Mouse (Mus musculus): Measurements from ENCODE around the gene Nup160.

The Nup160 gene

DNA sequence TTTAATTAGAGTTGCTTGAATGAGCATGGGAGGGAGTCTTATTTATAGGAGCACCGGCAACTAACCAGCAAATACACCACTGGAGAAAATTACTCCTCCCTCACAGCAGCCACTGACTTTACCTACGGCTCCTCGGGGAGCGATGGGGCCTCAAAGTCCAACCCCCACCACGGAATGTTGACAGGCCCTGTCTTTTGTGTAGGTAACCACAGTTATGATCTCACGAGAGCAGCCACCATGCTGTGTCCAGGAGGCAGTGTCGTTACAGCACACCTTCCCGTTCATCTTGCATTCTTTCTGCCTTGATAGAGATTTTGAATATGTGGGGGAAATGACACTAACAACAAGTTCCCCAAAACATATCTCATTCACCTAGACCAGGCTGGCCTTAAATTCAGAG is at the start of gene Nup160:
Gene Nup160, plus strand, starts transcription at position 209 of the 400 bp plus-strand sequence.
- no peak for DNase-seq

- no peak for DNase-seq
Observed at GRCm38 (mm10) chr2:90628261-90628660, 48.8 kb upstream of the Nup160 start.

GRCm38 (mm10) chr2:90629552-90629951 is 47.5 kb upstream of the Nup160 start:
- DNase-seq, result no peak

DNA sequence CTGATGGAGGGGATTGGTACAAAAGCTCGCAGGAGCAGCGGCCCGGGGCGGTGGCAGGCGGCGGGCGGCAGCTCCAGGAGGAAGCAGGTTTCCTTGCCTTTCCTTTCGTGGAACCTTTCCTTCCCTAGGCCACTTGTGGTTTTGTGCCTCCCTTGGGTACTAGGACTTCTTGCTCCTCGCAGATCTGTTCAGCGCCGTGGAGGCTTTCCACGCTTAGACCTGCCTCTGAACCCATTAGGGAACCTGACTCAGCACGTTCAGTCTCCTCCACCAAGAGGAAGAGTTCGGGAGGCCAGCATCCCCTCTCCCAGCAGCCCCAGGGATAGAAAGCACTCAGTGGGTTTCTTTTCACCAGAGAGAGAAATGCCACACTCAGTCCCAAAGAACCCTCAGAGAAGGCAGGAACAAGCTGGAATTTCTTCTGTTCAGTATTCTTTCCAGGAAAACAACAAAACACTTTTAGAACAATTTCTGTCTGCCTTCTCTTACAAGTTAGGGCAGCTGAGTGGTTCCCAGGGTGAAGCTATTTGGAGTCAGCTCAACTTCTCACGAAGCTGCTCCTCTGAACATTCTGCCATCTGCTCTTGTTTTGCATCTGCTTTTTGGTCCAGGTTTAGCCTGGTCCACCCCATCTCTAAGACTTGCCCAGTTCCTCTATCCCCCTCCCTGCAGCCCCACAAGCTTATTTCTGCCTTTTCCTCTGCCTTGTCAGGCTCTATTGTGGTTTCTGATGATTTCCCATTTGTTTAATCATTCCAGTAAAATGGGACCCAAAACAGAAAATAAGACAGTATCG is 44.9 kb upstream of the Nup160 start:
- no peak for DNase-seq

- no peak for DNase-seq
Observed at GRCm38 (mm10) chr2:90634671-90635070, 42.3 kb upstream of the Nup160 start.

- DNase-seq, result no peak
Observed at GRCm38 (mm10) chr2:90635085-90635723, 41.8 kb upstream of the Nup160 start.

DNA sequence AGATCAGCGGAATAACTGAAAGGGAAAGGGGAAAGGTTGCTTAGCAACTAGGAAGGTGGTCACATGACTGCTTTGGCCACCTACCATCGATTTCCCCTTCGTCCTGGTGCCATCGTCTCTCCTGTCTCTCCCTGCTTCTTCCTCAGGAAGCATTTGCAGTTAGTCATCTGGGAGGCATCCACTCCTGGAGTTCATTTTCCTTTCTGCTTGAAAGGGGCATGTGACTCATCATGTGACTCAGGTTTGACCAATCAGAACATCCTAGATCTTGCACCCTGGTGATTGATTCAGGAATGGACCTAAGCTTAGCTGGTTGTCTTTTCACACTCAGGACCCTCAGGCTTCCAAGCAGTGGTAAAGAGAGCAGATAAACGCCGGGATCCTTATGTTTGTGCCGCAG is 40.2 kb upstream of the Nup160 start:
- DNase-seq, result no peak

GRCm38 (mm10) chr2:90638986-90639746 is 37.8 kb upstream of the Nup160 start:
- DNase-seq, result no peak

DNA sequence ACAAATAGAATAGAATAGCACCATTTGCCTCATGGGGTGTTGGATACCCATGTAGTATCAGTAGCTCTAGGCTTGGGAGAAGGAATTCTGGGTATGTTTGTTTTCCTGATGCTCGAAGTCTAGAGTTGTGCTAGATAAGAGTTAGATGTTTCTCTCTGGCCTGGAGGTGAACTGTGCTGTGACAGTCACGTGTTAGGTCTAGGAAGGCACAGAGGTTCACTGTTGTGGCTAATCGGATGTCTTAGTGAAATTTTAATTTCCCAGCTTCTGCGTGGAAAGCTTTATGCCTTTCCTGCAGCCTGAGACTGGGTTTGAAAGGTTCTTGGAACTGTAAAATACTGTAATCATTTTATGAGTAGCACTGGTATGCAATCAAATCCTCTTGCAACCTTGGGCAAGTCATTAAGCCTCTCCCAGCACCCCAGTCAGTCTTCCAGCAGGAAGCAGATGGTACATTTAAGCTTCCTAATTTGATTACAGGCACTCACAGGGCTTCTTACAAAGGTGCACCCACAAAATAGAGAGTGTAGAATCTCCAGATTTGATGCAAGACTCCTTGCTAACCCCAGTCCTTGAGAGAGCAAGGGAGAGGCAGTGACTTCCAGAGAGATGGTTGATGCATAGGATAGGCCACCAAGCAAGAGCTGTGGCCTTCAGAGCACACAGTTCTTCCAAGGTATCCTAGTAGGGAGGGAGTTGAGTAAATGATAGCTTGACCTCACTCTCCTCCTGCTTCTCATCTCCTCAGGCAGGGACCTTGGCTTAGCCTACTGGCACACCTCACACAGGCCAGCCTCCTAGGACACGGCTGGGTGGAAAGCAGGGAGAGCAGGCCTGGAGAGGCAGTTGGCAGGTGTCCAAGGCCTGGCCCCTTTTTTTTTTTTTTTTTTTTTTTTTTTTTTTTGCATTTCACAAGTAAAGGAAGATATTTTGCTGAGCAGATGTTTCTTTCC is 37.0 kb upstream of the Nup160 start:
- DNase-seq, result no peak

GRCm38 (mm10) chr2:90641007-90641709 is 35.9 kb upstream of the Nup160 start:
- no peak for DNase-seq

- DNase-seq, result no peak
Observed at GRCm38 (mm10) chr2:90641710-90642039, 35.3 kb upstream of the Nup160 start.

- no peak for DNase-seq
Observed at GRCm38 (mm10) chr2:90647084-90647483, 29.9 kb upstream of the Nup160 start.

- DNase-seq, result no peak
Observed at GRCm38 (mm10) chr2:90649405-90649804, 27.6 kb upstream of the Nup160 start.

DNA sequence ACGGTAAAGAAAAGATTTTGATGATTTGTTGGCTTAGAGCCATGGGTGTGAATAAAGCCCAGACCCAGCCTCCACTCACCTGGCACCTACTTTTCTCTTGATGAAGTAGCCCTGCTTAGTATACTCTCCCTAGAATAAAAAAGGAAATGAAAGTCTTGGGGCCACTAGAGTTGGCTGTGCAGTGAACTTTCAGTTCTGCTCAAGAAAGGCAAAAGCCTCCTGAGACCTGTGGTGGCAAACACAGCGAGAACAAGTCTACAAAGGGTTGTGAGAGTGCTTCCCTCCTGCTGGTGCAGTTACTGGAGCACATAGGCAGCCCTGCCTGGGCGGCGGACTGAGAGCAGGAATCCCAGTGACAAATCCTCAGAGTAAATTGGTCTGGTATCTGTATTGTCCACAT is 27.1 kb upstream of the Nup160 start:
- DNase-seq, result no peak

GRCm38 (mm10) chr2:90652101-90652500 is 24.9 kb upstream of the Nup160 start:
- DNase-seq, result no peak

DNA sequence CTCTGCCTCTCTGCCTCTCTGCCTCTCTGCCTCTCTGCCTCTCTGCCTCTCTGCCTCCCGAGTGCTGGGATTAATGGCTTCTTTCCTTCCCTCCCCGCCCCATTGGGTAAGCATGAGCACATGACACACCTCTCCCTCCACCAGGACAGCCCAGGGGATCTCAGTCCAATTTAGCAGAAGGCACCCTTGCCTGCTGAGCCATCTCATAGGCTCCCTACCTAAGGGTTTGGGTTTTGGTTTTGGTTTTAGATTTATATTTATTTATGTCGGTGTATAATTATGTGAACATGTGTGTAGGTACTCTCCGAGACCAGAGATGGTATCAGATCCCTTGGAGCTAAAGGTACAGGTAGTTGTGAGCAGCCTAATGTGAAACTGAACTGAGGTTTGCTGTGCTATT is 24.0 kb upstream of the Nup160 start:
- DNase-seq, result no peak

DNA sequence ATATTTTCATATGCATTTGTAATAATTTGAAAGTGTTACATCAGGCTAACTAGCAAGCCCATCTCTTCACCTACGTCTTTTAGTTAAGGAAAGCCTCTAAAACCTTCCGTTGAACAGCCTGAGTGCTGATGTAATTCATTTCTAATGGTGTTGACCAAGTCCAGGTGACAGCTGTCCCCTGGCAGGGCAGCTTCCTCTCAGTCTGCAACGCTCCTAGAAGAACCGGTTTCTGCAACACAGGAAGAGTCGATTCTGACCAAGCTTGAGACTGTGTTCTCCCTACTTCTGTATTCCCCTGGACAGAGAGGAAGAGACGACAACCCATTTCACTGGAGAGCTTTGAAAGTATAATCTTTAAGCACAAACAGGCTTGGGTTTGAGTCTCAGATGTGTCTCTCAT is 21.6 kb upstream of the Nup160 start:
- DNase-seq, result no peak

- DNase-seq, result no peak
Observed at GRCm38 (mm10) chr2:90658613-90659012, 18.4 kb upstream of the Nup160 start.

DNA sequence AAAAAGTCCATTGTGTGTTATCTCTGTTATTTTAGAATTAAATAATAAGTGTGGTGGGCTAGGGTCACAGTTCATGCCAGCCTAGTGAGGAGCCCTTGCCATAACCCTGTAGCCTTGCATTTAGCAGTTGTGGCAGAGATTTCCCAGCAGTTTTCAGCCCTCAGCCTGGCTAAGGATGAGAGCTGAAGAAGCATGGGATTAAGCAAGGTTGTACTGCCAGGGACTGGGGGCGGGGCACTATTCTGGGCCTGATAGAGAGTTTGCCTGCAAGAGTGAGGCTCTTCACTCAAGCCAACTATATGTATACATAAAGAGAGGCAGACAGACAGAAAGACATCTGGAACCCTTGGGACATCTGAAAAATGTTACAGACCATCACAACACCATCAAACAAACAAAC is 18.0 kb upstream of the Nup160 start:
- no peak for DNase-seq

GRCm38 (mm10) chr2:90659639-90660038 is 17.4 kb upstream of the Nup160 start:
- no peak for DNase-seq

DNA sequence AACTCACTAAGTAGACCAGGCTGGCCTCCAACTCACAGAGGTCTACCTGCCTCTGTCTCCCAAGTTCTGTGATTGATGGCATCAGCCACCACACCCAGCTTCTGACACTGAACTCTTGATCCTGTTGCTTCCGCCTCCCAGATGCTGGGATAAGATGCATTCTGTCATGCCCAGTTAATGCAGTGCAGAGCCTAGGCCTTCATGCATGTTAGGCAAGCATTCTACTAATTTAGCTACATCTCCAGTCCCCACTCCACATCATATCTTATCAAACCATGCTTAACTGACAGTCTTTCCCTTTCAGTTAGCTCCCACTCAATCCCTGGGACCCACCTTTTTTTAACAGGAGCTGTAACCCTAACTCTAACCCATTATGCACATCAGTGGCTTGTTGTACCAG is 16.1 kb upstream of the Nup160 start:
- DNase-seq, result no peak

DNA sequence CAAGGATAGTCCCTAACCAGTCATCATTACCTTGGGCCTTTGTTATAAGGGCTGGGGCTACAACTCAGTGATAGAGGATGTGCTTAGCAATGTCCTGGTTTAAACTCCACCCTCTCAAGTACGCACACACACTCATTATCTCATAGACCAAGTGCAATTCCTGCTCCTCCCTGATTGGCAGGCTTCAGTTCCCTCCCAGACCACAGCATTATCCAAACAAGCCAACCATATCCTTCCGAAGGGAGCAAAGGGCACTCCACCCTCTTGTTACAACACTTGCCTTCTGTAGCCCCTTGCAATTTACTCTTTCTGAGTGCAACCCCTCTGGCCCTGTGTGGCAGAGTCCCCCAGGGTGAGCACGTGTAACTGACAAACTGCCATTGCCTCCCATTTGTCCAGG is 15.6 kb upstream of the Nup160 start:
- DNase-seq, result no peak

Measured in cerebellum, adult 8-10 months (tissue).